Mouse (Mus musculus) C2C12 (cell line): ENCODE data around the gene Stx3.

Experiments
- CTCF ChIP-seq: IDR thresholded peaks from one replicate; pipeline ENCODE4 v1.5.1; 2011; ENCODE audit not compliant: control insufficient read depth, insufficient read depth, insufficient read length
- MAX ChIP-seq: IDR thresholded peaks from one replicate; pipeline ENCODE4 v1.6.1; 2011; ENCODE audit warnings: mild to moderate bottlenecking, control low read depth
- MYOD1 ChIP-seq: IDR thresholded peaks from one replicate; pipeline ENCODE4 v1.6.1; 2011; ENCODE audit warnings: low read depth; ENCODE audit not compliant: control insufficient read depth, insufficient read length
- USF1 ChIP-seq: IDR thresholded peaks from one replicate; pipeline ENCODE4 v1.6.1; 2011; ENCODE audit warnings: low read depth, mild to moderate bottlenecking, control low read depth, moderate library complexity

DNA sequence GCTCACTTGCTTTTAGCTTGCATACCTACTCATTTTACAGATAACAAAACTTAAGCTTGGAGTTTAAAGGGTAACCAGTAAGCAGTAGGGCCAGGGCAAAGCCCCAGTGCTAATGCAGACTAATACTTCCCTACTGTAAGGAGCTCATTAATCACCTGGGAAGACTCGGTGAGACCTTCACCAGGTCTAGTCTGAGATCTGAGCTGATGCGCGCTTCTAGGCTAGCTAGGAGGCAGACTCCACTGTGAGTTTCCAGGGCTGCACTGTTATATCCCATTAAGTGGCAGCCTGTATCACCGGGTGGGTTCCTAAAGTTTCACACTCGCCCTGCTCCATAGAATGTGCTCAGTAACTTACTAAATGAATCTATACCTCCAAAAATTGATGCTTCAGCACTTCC is 1.6 kb downstream of the Stx3 start:
- TF ChIP-seq MAX (no peak), CTCF (no peak), MYOD1 (no peak), USF1 (no peak)
